Mouse (Mus musculus): ENCODE results near the gene Glipr1l1. TPM values are rescaled to one million over a fixed set of nuclear protein-coding genes. Genes with fewer than 3 reads are reported as not detected.
A peak's percentile ranks its signal among the peaks of the same experiment; 100 is the strongest.
"Not testable (repeated sequence)": the region's sequence is repeated elsewhere in the genome, so short reads cannot be mapped to it uniquely, and the experiment has no call there.

Gene Glipr1l1
- polyA plus RNA-seq, 1 experiment from 2014 or later: not detected

DNA sequence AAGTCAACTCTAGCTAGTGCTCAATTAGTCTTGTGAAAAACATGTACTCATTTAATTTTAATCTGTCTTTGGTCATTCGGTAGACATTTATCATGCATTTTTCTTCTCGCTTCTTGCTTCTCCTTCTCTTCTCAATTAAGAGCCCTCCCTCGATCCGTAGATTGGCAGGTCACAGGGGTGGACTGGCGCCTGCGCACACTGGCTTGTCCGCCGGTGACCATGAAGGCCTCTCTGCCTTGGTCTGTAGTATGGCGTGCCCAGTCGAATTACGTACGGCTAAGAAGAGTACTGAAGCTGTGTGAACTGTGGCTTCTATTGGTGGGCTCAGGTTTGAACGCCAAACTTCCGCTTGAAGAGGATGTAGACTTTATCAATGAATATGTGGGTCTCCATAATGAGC lies 23.2 kb downstream of the Glipr1l1 start, which contains the start of gene Glipr1l2:
Gene Glipr1l2, plus strand, starts transcription at position 198 of the 400 bp plus-strand sequence.
- Histone ChIP-seq H3K27ac (ENCODE audit: low read depth, low read length) (no peak within 1 kb of the TSS), H3K27me3 (ENCODE audit: control insufficient read depth, insufficient read depth, low read length) (no peaks in the 10 kb centered on the region), H3K9ac (ENCODE audit: low read length) (no peak within 1 kb of the TSS), H3K4me1 (ENCODE audit: control insufficient read depth, insufficient read depth, low read length) (no peaks in the 10 kb centered on the region), H3K36me3 (ENCODE audit: control insufficient read depth, insufficient read depth, low read length) (no peaks in the 10 kb centered on the region), H3K9me3 (ENCODE audit: control insufficient read depth, low read length) (no peaks in the 10 kb centered on the region), H3K4me2 (no peak within 1 kb of the TSS), H3K4me3 (ENCODE audit: low read depth, low read length) (no peak within 1 kb of the TSS)
- WGBS: 90% methylated on average over 14 of the region's 14 CpGs
- no peak for DNase-seq (ENCODE audit: low spot score, missing footprints)
- no peak for ATAC-seq (ENCODE audit: low FRiP score)

DNA sequence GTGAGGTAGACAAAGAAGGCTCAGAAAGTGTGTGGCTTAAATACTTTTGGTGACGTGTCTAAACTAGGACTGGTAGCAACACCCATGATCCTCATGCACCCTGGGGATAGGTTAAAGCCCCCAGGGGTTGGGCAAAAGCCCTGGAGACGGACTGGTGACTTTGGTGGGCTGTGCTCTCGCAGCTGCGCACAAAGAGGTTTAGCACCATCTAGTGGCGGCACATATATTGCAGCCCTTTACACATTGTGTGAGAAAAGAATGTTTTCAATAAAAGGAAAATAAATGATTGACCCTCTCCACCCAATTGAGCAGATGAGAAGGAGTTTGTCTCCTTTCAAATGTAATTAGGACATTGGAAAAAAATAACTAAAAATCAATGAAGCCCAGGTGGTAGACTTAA lies 45.8 kb downstream of the Glipr1l1 start:
- ATAC-seq (ENCODE audit: low FRiP score): peak; percentile 61
- H3K4me1 ChIP-seq (ENCODE audit: control insufficient read depth, insufficient read depth, low read length); H3K4me3 ChIP-seq (ENCODE audit: low read depth, low read length); H3K27me3 ChIP-seq (ENCODE audit: control insufficient read depth, insufficient read depth, low read length); H3K4me2 ChIP-seq; H3K27ac ChIP-seq (ENCODE audit: low read depth, low read length); H3K9me3 ChIP-seq (ENCODE audit: control insufficient read depth, low read length); H3K9ac ChIP-seq (ENCODE audit: low read length); H3K36me3 ChIP-seq (ENCODE audit: control insufficient read depth, insufficient read depth, low read length): not testable (repeated sequence)
- peak; percentile 96 for DNase-seq (ENCODE audit: low spot score, missing footprints)
- WGBS: 5% methylated on average over 5 of the region's 5 CpGs

- 92% methylated on average over 7 of the region's 7 CpGs for WGBS
- Histone ChIP-seq H3K36me3 (ENCODE audit: control insufficient read depth, insufficient read depth, low read length) (no peaks in the 10 kb centered on the region), H3K4me1 (ENCODE audit: control insufficient read depth, insufficient read depth, low read length) (no peaks in the 10 kb centered on the region), H3K9ac (ENCODE audit: low read length) (no peak overlapping the region), H3K9me3 (ENCODE audit: control insufficient read depth, low read length) (no peaks in the 10 kb centered on the region), H3K4me2 (no peak overlapping the region), H3K27ac (ENCODE audit: low read depth, low read length) (no peak overlapping the region), H3K27me3 (ENCODE audit: control insufficient read depth, insufficient read depth, low read length) (no peaks in the 10 kb centered on the region), H3K4me3 (ENCODE audit: low read depth, low read length) (no peak overlapping the region)
- no peak for DNase-seq (ENCODE audit: low spot score, missing footprints)
- ATAC-seq (ENCODE audit: low FRiP score): no peak
Measured at GRCm38 (mm10) chr10:112110401-112110800, 50.4 kb downstream of the Glipr1l1 start.

DNA sequence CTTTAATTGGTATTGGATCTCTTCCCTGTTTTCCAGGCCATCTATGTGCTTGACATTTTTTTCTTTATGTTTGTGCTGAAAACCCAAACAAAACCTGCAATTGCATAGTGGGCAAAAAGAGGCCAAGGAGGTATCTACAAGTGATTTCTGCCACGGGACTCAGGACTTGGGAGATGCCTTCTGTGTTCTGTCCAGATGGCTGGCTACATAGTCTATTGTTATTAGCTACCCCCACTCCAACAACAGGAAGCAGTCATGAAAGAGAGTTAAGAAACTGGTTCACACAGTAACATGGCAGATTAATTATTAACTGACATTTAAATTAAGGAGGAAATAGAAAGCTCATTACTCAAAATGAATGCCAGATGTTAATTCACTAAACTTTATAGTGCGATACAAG lies 65.1 kb downstream of the Glipr1l1 start:
- not testable (repeated sequence) for H3K9me3 ChIP-seq (ENCODE audit: control insufficient read depth, low read length); H3K4me1 ChIP-seq (ENCODE audit: control insufficient read depth, insufficient read depth, low read length); H3K36me3 ChIP-seq (ENCODE audit: control insufficient read depth, insufficient read depth, low read length); H3K4me3 ChIP-seq (ENCODE audit: low read depth, low read length); H3K27me3 ChIP-seq (ENCODE audit: control insufficient read depth, insufficient read depth, low read length); H3K9ac ChIP-seq (ENCODE audit: low read length); DNase-seq (ENCODE audit: low spot score, missing footprints); H3K4me2 ChIP-seq; H3K27ac ChIP-seq (ENCODE audit: low read depth, low read length); ATAC-seq (ENCODE audit: low FRiP score)
- 82% methylated on average over 2 of the region's 2 CpGs for WGBS

GRCm38 (mm10) chr10:112127682-112128230 lies 67.8 kb downstream of the Glipr1l1 start:
- not testable (repeated sequence) for H3K4me1 ChIP-seq (ENCODE audit: control insufficient read depth, insufficient read depth, low read length)

More at GRCm38 (mm10) chr10:112127682-112128230, 67.8 kb downstream of the Glipr1l1 start:
- not testable (repeated sequence) for H3K9me3 ChIP-seq (ENCODE audit: control insufficient read depth, low read length); H3K36me3 ChIP-seq (ENCODE audit: control insufficient read depth, insufficient read depth, low read length); H3K9ac ChIP-seq (ENCODE audit: low read length); ATAC-seq (ENCODE audit: low FRiP score); H3K27me3 ChIP-seq (ENCODE audit: control insufficient read depth, insufficient read depth, low read length); H3K4me2 ChIP-seq; H3K27ac ChIP-seq (ENCODE audit: low read depth, low read length); H3K4me3 ChIP-seq (ENCODE audit: low read depth, low read length); DNase-seq (ENCODE audit: low spot score, missing footprints)
- 80% methylated on average over 6 of the region's 6 CpGs for WGBS

Other genes with a start within 250 kb of the Glipr1l1 start
- 69.0 and 82.0 TPM in 2 replicates for gene Krr1, start 87.5 kb upstream of the Glipr1l1 start, polyA plus RNA-seq (2014; fragmentation: Nextera tagmentation; extraction: Ambion mirVana)
- 0.49 and 0.57 TPM in 2 replicates for gene Glipr1, start 57.6 kb upstream of the Glipr1l1 start, polyA plus RNA-seq (2014; fragmentation: Nextera tagmentation; extraction: Ambion mirVana)
- not detected in 2 replicates for gene Glipr1l2, start 23.2 kb downstream of the Glipr1l1 start, polyA plus RNA-seq (2014; fragmentation: Nextera tagmentation; extraction: Ambion mirVana)
- 0.15 TPM in 1 of 2 replicates, not detected in the other for gene Glipr1l3, start 100.1 kb downstream of the Glipr1l1 start, polyA plus RNA-seq (2014; fragmentation: Nextera tagmentation; extraction: Ambion mirVana)
- gene Caps2, start 103.4 kb downstream of the Glipr1l1 start, polyA plus RNA-seq (2014; fragmentation: Nextera tagmentation; extraction: Ambion mirVana): 0.40 and 0.51 TPM in 2 replicates
- gene Kcnc2, start 210.9 kb downstream of the Glipr1l1 start, polyA plus RNA-seq (2014; fragmentation: Nextera tagmentation; extraction: Ambion mirVana): 3.3 and 3.4 TPM in 2 replicates